Mouse (Mus musculus) myocyte (in vitro differentiated cells): ENCODE measurements around the gene Rnf11.

ENCODE experiments used
- CEBPB ChIP-seq: IDR thresholded peaks from 2 replicates; pipeline ENCODE4 v1.6.1; 2011; ENCODE audit warnings: mild to moderate bottlenecking, moderate library complexity; ENCODE audit not compliant: poor library complexity, insufficient read depth, severe bottlenecking
- E2F4 ChIP-seq: IDR thresholded peaks from one replicate; pipeline ENCODE4 v1.6.1; 2011; ENCODE audit warnings: mild to moderate bottlenecking, control low read depth, moderate library complexity; ENCODE audit not compliant: insufficient read depth
- MAX ChIP-seq: IDR thresholded peaks from one replicate; pipeline ENCODE4 v1.6.1; 2011; ENCODE audit warnings: low read depth, mild to moderate bottlenecking, control low read depth
- POLR2A ChIP-seq: IDR thresholded peaks from one replicate; pipeline ENCODE4 v1.6.1; 2011; ENCODE audit warnings: low read depth, mild to moderate bottlenecking, control low read depth, moderate library complexity; ENCODE audit not compliant: insufficient read length

GRCm38 (mm10) chr4:109488812-109489211 is 4.3 kb upstream of the Rnf11 start:
- TF ChIP-seq MAX (no peak), POLR2A (no peak), E2F4 (no peak), CEBPB (no peak)
